Mouse (Mus musculus) C2C12 (cell line): Measurements from ENCODE around the gene Vps4a. TPM values are rescaled to one million over a fixed set of nuclear protein-coding genes. Genes with fewer than 3 reads are reported as not detected.

Experiments
- H3K27me3 ChIP-seq: one replicate; pipeline ENCODE4 v1.6.1; 2011; ENCODE audit not compliant: control insufficient read depth, insufficient read depth, insufficient read length
- H3K36me3 ChIP-seq: one replicate; pipeline ENCODE4 v1.6.1; 2011; ENCODE audit not compliant: control insufficient read depth, insufficient read depth
- H3K4me3 ChIP-seq: one replicate; pipeline ENCODE4 v1.5.1; 2011; ENCODE audit warnings: mild to moderate bottlenecking, control low read depth; ENCODE audit not compliant: poor library complexity, insufficient read depth, severe bottlenecking
- H3K79me2 ChIP-seq: one replicate; pipeline ENCODE4 v1.6.1; 2011; ENCODE audit not compliant: control insufficient read depth, insufficient read depth
- H3K79me3 ChIP-seq: one replicate; pipeline ENCODE4 v1.6.1; 2011; ENCODE audit warnings: low read depth, control low read depth
- H3ac ChIP-seq: one replicate; pipeline ENCODE3; 2011; ENCODE audit warnings: low read depth; ENCODE audit not compliant: control insufficient read depth, insufficient read length
- CEBPB ChIP-seq: IDR thresholded peaks from one replicate; pipeline ENCODE4 v1.6.1; 2011; ENCODE audit warnings: low read depth, mild to moderate bottlenecking, control low read depth, moderate library complexity
- CTCF ChIP-seq: IDR thresholded peaks from one replicate; pipeline ENCODE4 v1.5.1; 2011; ENCODE audit not compliant: control insufficient read depth, insufficient read depth, insufficient read length
- FOSL1 ChIP-seq: IDR thresholded peaks from one replicate; pipeline ENCODE4 v1.8.0; 2011; ENCODE audit warnings: mild to moderate bottlenecking, low read length; ENCODE audit not compliant: poor library complexity, insufficient read depth, severe bottlenecking
- MAX ChIP-seq: IDR thresholded peaks from one replicate; pipeline ENCODE4 v1.6.1; 2011; ENCODE audit warnings: mild to moderate bottlenecking, control low read depth
- MYOD1 ChIP-seq: IDR thresholded peaks from one replicate; pipeline ENCODE4 v1.6.1; 2011; ENCODE audit warnings: low read depth; ENCODE audit not compliant: control insufficient read depth, insufficient read length
- MYOG ChIP-seq: IDR thresholded peaks from one replicate; pipeline ENCODE4 v1.6.1; 2011; ENCODE audit not compliant: control insufficient read depth, insufficient read length; ENCODE audit errors: extremely low read depth
- USF1 ChIP-seq: IDR thresholded peaks from one replicate; pipeline ENCODE4 v1.6.1; 2011; ENCODE audit warnings: low read depth, mild to moderate bottlenecking, control low read depth, moderate library complexity
- polyA plus RNA-seq: library from polyadenylated mRNA; unstranded; fragments of >200 nt; fragmentation: generic; extraction: Trizol; gene quantifications from one replicate; pipeline ENCODE4 v1.2.1, GENCODE M21; 2012; ENCODE audit warnings: missing spikeins

The Vps4a gene
- polyA plus RNA-seq, 1 experiment, result 33.7 TPM

DNA sequence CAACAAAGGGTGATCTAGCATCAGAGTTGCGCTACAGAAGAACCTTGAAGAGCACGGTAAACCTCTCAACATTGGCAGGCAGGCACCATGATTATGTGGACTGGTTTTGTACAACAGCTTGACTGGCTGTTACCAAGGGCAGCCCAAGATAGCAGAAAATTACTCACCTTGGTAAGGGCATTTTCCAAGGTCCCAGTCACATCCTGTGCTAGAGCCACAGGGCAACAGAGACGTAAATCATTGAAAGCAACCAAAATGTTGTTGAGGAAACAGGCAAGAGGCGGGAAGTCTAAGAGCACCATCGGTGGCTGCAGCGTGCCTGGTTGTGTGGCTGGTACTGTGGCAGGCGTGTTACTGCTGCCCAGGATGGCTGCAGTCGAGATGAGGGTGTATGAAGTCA, 21.0 kb downstream of the Vps4a start:
- H3K79me2 ChIP-seq, result peaks cover 85% of the 10 kb centered on the region
- H3ac ChIP-seq, result no peak overlapping the region
- H3K79me3 ChIP-seq, result peaks cover 24% of the 10 kb centered on the region
- no peaks in the 10 kb centered on the region for H3K27me3 ChIP-seq
- TF ChIP-seq MAX (no peak), CTCF (no peak), USF1 (no peak), CEBPB (no peak), MYOD1 (no peak), MYOG (no peak), FOSL1 (no peak)
- H3K36me3 ChIP-seq, result peaks cover 44% of the 10 kb centered on the region
- H3K4me3 ChIP-seq, result no peak overlapping the region

GRCm38 (mm10) chr8:107056076-107056972, 25.3 kb downstream of the Vps4a start, which contains the start of the genes Cog8 and Nip7:
Gene Cog8 (minus strand): TSS chr8:107056689.
Gene Nip7 (plus strand): TSS chr8:107056877.
- TF ChIP-seq CTCF (no peak), MAX (peak; percentile 95), FOSL1 (no peak)
- H3K79me3 ChIP-seq, result peaks cover 35% of the 10 kb centered on the region
- H3K27me3 ChIP-seq, result no peaks in the 10 kb centered on the region
- peaks cover 74% of the 10 kb centered on the region for H3K79me2 ChIP-seq
- H3K4me3 ChIP-seq, result peak within 1 kb of the TSS; percentile 99
- H3K36me3 ChIP-seq, result peaks cover 50% of the 10 kb centered on the region
- peak within 1 kb of the TSS; percentile 87 for H3ac ChIP-seq

- TF ChIP-seq USF1, result no peak
- no peak for TF ChIP-seq MYOD1
- TF ChIP-seq CTCF, result no peak
- no peak for TF ChIP-seq FOSL1
- TF ChIP-seq CEBPB, result no peak
- no peak for TF ChIP-seq MYOG
- no peak for TF ChIP-seq MAX
- H3K79me3 ChIP-seq, result peaks cover 35% of the 10 kb centered on the region
- peak overlapping the region; percentile 99 for H3K4me3 ChIP-seq
- no peaks in the 10 kb centered on the region for H3K27me3 ChIP-seq
- peak overlapping the region; percentile 86 for H3ac ChIP-seq
- H3K36me3 ChIP-seq, result peaks cover 47% of the 10 kb centered on the region
- peaks cover 73% of the 10 kb centered on the region for H3K79me2 ChIP-seq
These were observed 25.9 kb downstream of the Vps4a start for GRCm38 (mm10) chr8:107056973-107057369.

- Histone ChIP-seq H3K4me3 (no peak overlapping the region), H3K27me3 (no peaks in the 10 kb centered on the region), H3K36me3 (peaks cover 24% of the 10 kb centered on the region), H3ac (no peak overlapping the region), H3K79me3 (peaks cover 10% of the 10 kb centered on the region), H3K79me2 (peaks cover 18% of the 10 kb centered on the region)
- TF ChIP-seq MYOD1 (no peak), USF1 (no peak), CTCF (no peak), MYOG (no peak), MAX (no peak), FOSL1 (no peak), CEBPB (no peak)
These were observed 31.6 kb downstream of the Vps4a start for GRCm38 (mm10) chr8:107062613-107063012.

DNA sequence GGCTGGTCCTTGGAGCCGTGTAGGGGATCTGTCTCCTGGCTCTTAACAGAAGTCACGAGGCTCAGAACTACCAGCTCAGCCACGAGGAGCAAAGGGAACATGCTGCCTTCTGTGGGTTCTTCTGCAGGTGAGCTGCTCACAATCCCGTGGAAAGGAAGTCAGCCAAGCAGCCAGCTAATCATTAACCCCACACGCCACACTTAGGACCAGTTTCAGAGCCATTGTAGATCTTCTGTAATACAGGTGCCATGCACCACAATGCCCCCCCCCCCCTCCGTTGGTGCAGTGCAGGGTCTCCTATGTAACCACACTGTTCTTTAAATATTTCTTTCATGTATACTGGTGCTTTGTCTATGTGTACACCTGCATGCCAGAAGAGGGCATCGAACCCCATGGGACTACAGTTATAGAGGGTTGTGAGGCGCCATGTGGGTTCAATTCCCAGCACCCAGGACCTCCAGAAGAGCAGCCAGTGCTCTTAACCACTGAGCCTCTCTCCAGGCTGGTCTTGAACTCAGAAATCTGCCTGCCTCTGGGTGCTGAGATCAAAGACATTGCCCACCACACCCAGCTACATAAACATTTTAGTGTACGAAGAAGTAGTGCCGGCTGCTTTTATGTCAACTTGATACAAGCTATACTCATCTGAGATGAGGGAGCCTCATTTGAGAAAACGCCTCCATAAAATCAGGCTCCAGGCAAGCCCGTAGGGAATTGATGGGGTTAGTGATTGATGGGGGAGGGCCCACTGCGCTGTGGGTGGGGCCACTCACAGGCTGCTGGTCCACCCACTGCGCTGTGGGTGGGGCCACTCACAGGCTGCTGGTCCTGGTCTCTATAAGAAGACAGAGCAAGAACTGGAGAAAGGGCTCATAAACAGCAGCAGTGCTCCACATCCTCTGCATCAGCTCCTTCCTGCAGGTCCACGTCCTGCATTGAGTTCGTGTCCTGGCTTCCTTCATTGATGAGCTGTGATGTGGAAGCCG, 34.8 kb downstream of the Vps4a start, which contains the start of gene Tmed6:
Gene Tmed6, minus strand, starts transcription at position 134 of the 986 bp plus-strand sequence.
- Histone ChIP-seq H3ac (no peak within 1 kb of the TSS), H3K27me3 (no peaks in the 10 kb centered on the region), H3K36me3 (peaks cover 11% of the 10 kb centered on the region), H3K79me3 (no peaks in the 10 kb centered on the region), H3K4me3 (no peak within 1 kb of the TSS), H3K79me2 (no peaks in the 10 kb centered on the region)
- no peak for TF ChIP-seq MAX
- no peak for TF ChIP-seq CEBPB
- no peak for TF ChIP-seq MYOD1
- TF ChIP-seq FOSL1, result no peak
- TF ChIP-seq USF1, result no peak
- TF ChIP-seq CTCF, result no peak
- no peak for TF ChIP-seq MYOG
